Mouse (Mus musculus) neutrophil, adult 5-6 weeks (primary cell): ENCODE data around the gene Vapb. TPM values are rescaled to one million over a fixed set of nuclear protein-coding genes. Genes with fewer than 3 reads are reported as not detected.
A peak's percentile ranks its signal among the peaks of the same experiment; 100 is the strongest.

Source experiments
- ATAC-seq: fragments of 151-379, 151-347 bp; 2 replicates; pipeline ENCODE4 v1.8.0; 2017; ENCODE audit warnings: mild to moderate bottlenecking, moderate TSS enrichment; ENCODE audit not compliant: insufficient number of reproducible peaks, poor library complexity, low FRiP score, severe bottlenecking; ENCODE audit errors: extremely low read depth
- total RNA-seq: library from RNA; stranded (forward); fragments of 200-1000 nt; gene quantifications from 2 replicates; pipeline ENCODE4 v1.2.3, GENCODE M21; 2017

The Vapb gene
- total RNA-seq, 1 experiment from 2014 or later, result 68.0 TPM

GRCm38 (mm10) chr2:173780931-173781330 lies 43.6 kb downstream of the Vapb start:
- ATAC-seq, result no peak

GRCm38 (mm10) chr2:173784366-173784765 lies 47.1 kb downstream of the Vapb start:
- ATAC-seq, result peak; percentile 78

GRCm38 (mm10) chr2:173784884-173785283 lies 47.6 kb downstream of the Vapb start:
- no peak for ATAC-seq

- no peak for ATAC-seq
These were observed 52.9 kb downstream of the Vapb start for GRCm38 (mm10) chr2:173789945-173790804.

GRCm38 (mm10) chr2:173791904-173792757 lies 54.8 kb downstream of the Vapb start:
- ATAC-seq, result no peak

GRCm38 (mm10) chr2:173794018-173794417 lies 56.7 kb downstream of the Vapb start:
- no peak for ATAC-seq

- no peak for ATAC-seq
These were observed 57.5 kb downstream of the Vapb start for GRCm38 (mm10) chr2:173794531-173795510.

GRCm38 (mm10) chr2:173795801-173796673 lies 58.7 kb downstream of the Vapb start:
- no peak for ATAC-seq

GRCm38 (mm10) chr2:173796674-173796963 lies 59.3 kb downstream of the Vapb start:
- ATAC-seq, result no peak

- ATAC-seq, result no peak
These were observed 62.2 kb downstream of the Vapb start for GRCm38 (mm10) chr2:173799513-173799912.

- no peak for ATAC-seq
These were observed 63.3 kb downstream of the Vapb start for GRCm38 (mm10) chr2:173800566-173800965.

GRCm38 (mm10) chr2:173801405-173801876 lies 64.1 kb downstream of the Vapb start:
- no peak for ATAC-seq

GRCm38 (mm10) chr2:173802176-173802575 lies 64.9 kb downstream of the Vapb start:
- no peak for ATAC-seq

- ATAC-seq, result no peak
These were observed 65.6 kb downstream of the Vapb start for GRCm38 (mm10) chr2:173802956-173803355.

- ATAC-seq, result no peak
These were observed 66.5 kb downstream of the Vapb start for GRCm38 (mm10) chr2:173803827-173804226.

- no peak for ATAC-seq
These were observed 69.3 kb downstream of the Vapb start for GRCm38 (mm10) chr2:173806621-173807020.

GRCm38 (mm10) chr2:173808942-173809341 lies 71.6 kb downstream of the Vapb start:
- no peak for ATAC-seq
